Mouse (Mus musculus) spleen, embryonic (tissue): Measurements from ENCODE around the gene Tmem140.

Experiments used
- CTCF ChIA-PET: fragments of 350-600 bp; sonication (Branson Sonifier 250); formaldehyde crosslinking; loops from one replicate; lab custom pipeline; 2022; lab: Charles Lee

The Tmem140 gene

DNA sequence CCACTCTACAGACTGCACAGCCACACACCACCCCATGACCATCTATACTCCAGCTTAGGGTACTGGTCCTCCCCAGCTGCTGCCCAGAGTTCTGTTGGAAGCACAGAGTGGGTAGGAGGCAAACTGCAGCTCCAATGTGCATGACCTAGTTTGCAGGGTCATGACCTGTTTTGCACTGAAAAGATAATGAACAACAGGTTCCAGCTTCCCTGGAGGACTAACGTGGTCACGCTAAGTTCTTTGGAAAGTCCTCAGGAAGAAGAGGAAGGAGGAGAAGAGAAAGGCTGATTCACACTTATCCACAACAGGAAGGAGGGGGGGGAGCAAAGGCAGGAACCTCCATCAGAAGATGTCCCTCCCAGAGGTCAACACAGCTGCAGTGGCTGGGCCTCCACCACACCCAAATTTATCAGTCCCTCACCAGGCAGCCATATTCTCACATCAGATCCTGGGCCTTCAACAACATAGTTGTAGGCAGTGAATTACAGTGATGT lies 44.2 kb downstream of the Tmem140 start:
- CTCF ChIA-PET, result no interaction called here

DNA sequence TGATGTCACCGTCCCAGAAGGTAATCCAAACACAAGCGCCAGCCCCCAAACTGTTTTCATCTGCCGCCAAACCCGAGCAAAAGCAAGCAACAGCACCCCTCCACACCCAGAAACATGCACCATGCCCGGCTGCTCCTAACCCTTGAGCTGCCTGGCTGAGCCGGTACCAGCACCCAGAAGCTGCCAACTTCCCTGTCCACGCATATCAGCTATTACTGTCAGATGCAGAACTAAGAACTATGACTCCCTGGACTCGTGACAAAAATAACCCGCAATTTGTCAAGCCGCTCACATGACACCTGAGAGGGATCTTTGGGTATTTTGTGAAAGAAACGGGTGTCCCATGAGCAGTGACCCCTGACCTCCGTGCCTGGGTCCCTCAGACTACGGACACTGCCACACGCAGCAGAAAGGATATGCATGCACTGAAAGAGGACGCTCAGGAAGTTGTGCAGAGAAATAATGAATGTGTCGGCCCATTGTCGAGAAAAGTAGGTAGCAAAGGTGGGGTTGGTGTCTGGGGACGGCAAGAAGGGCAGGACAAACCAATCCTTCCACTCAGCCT lies 44.8 kb downstream of the Tmem140 start:
- CTCF ChIA-PET, result interaction anchor here (0.6 to 0.8 kb wide), 2 partner anchors 11 to 302 kb away, joined by 3 to 6 read pairs; no protein-coding TSS in a partner anchor

DNA sequence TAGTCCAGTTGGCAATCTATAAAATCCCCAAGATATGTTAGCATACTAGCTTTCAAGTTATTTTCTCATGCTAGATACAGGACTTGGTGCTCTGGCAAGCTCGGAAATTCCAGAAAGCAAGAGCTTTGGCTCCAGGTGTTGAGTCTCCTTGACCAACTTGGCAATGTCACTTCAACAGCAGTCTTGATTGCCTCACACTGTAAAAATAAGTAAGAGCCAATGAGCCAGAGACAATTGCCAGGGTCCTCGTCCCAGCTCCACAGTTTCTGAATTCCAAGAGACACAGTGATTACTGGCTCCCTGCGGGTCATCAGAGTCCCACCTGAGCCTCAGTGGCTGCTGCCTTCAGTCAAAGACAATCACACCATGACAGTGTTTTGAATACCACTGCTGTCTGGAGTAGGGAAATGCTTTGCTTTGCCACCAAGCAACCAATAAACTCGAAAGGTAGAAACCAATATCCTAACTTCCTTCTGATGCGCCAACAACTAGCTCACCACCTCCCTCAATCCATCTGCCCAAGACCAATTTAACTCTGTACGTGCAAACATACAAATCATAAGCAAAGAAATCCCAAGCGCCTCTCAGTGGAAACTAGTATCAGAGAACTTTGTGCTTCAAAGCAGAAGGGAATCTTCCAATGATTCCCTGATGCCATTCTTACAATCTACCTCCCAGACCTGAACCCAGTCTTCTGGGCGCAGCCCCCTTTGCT lies 46.8 kb downstream of the Tmem140 start:
- CTCF ChIA-PET, result no interaction called here

DNA sequence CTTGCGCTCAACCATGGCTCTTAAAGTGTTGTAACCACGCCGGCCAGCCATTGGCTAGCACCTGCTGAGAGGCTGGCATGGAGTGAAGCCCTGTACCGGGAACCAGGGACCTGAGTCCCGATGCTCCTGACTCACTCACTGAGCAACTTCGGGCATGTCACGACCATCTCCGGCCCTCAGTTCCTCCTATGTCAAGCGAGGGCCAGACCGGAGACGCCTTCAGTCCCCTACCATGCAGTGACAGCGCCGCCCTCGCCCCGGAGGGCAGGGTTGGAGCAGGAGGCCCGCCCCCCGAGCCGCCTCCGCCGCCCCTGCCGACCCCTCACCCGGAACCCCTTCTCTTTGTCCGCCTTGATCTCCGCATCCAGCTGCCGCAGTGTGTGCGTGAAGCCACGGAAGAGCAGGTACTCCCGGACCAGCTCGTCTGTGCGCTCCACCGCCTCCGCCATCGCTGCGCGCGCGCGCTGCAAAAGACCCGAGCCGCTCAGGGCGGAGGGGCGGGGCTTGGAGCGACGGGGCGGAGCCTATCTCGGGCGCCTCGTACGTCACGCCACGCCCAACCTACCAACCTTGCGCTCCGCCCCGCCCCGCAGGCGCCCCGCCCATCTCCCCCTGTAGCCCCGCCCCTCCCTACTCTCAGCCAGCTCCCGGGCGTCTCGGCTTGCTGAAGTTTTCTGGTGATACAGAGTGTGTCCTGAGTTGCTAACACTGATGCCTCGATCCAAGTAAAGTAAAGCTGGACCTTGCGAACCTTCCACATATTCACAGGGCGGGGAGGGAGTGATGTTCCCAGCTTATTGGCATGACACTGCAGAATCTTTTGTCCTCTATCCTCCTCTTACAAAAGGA lies 47.6 kb downstream of the Tmem140 start, which contains the start of gene Wdr91:
TSS of gene Wdr91 (minus strand) at position 506 of the 849 bp plus-strand sequence.
- CTCF ChIA-PET, result no interaction called here

DNA sequence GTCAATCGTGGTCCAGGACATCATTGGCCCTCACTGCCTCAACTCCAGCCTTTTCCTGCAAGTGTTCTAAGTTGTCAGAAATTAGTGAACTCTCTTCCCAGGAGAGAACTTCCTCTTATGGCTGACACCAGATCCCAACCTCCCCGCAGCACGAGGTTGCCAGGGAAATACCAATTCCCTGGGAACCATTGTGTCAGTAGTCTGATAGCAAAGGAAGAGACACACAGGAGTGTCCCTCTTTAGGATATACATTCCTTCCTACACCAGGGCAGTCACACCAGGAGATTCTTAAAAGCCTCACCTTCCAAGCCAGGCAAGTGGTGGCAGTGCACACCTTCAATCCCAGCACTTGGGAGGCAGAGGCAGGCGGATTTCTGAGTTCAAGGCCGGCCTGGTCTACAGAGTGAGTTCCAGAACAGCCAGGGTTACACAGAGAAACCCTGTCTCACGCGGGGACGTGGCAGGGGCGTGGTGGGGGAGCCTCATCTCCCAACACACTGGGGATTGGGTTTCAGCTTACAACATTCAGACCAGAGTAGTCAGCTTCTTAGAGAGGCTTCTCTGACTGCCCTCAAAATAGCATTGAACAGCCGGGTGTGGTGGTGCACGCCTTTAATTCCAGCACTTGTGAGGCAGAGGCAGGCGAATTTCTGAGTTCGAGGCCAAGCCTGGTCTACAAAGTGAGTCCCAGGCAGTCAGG lies 50.5 kb downstream of the Tmem140 start:
- CTCF ChIA-PET, result no interaction called here

DNA sequence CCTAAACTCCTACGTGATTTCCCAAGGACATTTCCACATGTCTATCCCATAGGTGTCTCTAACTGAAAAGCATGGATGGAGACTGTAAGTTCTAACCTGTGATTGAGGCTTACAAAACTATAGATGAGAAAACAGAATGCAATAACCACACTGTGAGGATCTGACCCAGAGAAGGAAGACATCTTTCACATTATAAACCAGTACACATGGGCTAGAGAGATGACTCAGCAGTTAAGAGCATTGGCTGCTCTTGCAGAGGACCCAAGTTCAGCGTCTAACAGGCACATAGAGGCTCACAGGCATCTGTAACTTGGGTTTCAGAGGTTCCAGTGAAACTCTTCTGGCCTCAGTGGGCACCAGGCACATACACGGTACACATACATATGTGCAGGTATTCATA lies 51.5 kb downstream of the Tmem140 start:
- CTCF ChIA-PET, result no interaction called here

DNA sequence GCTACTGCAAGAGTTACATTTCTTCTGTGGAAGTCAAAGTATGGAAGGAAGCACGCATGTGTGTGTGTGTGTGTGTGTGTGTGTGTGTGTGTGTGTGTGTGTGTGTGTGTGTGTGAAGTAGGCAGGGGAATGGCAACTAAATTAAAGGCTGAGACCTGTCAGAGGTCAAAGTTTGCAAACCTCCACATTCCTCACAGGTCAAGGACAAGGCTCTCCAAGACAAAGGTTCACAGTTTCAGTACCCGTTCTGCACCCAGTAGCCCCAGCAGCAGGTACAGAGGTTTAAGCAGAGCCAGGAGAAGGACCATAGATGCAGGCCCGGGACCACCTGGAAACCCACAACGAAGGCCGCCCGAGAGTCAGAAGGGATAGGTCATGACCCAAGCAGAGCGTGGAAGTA lies 56.2 kb downstream of the Tmem140 start:
- CTCF ChIA-PET, result no interaction called here

DNA sequence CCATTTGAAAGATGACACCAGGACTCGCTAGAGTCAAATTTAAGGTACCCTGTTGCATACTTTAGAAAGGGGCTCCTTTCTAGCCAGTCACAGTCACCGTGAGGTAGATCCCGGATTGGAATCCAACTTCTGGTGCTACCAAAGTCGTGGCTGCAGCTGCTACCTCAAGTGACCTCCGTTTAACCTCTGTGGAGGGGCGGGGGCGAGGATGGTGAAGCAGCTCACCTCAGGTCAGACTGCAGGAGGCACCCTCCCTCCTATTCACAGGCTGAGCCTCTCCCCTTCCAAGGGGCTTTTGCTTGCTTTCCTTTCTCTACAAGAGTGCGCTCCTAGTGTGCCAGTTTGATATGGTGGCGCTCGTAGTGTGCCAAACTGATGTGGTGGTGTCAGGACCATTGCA lies 57.0 kb downstream of the Tmem140 start, which contains the start of gene Stra8:
TSS of gene Stra8 (plus strand) at position 208 of the 400 bp plus-strand sequence.
- CTCF ChIA-PET, result no interaction called here

DNA sequence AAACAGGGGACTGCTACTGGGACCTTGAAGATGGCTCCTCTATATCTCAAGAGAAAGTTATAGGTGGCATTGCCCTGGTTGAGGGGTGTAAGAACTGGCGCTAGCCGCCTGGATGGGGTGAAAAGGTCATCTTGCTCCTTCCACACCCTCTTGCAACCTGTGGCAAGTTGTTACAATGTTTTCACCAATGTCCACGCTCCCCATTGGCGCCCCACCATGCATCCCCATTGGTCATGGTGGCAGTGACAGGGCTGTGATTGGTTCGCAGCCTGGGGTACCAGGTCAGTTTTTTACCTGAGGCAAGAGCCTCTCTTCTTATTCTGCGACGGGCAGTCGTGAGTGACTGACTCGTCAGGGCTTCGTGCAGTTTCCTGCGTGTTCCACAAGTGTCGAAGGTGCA lies 57.7 kb downstream of the Tmem140 start:
- CTCF ChIA-PET, result no interaction called here

DNA sequence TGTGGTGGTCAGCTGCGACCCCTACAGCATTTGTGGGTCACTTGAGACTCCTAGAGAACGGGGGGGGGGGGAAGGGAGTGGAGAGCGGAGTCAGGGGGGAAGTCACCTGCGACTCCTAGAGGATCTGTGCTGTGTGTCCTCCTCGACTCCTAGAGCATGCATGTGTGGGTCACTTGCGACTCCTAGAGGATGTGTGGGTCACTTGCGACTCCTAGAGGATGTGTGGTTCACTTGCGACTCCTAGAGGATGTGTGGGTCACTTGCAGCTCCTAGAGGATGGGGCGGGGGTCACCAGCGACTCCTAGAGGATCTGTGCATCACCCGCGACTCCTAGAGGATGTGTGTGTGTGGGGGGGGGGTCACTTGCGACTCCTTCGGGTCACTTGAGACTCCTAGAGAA lies 59.0 kb downstream of the Tmem140 start:
- CTCF ChIA-PET, result interaction anchor here (0.6 to 0.7 kb wide), 2 partner anchors 103 to 292 kb away, joined by 3 to 15 read pairs; no protein-coding TSS in a partner anchor
